Mouse (Mus musculus): ENCODE results near the gene Wfikkn1.
A peak's percentile ranks its signal among the peaks of the same experiment; 100 is the strongest.

Gene Wfikkn1

DNA sequence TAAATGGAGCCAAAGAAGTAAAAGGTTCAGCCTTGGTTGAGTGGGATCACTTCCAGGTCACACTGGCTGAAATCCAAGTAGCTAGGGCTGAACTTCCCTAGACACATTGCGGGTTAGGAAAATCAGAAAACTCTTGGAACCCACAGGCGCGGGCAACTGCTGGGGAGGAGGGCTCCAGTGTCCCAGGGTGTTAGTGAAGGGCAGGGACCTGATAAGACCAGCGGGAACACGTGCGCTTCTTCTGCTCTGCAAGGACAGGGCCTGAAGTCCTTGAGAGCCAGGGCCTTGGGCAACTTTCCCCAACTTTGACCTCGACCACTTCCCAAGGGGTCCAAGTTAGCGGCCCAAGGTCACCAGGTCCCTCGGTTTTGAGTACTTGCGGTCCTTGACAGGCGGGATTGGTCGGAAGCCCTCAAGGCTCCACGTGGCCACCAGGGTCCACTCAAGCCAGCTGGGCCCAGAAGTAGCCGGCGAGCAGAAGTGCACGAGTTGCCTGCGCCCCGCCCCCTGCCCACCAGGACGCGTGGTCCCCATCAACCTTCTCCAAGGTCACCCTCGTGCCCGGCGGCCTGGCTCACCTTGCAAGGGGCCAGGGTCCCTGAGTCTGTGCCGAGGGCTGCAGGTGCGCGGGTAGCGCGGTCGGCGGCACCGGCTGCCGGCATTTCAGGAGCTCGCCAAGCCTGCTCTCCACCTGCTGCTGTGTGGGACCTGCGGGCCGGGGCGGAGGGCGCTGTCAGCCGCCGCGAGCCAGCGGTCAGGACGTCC, 12.6 kb downstream of the Wfikkn1 start:
- DNase-seq, result no peak

DNA sequence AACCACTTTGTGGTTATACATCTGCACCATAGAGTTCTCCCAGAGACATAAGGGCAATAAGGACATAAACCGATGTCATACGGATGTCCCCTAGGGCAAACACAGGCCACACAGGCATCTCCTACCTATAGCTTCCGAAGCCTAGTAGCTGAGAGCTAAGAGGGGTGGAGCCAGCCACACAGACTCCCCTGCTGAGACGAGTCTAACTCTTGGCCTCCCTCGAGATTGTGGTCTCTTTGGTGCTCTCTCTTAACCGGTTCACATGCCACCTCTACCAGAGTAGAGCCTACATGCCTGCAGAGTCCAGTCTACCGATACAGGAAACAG, 13.2 kb downstream of the Wfikkn1 start:
- peak; percentile 45 for DNase-seq

DNA sequence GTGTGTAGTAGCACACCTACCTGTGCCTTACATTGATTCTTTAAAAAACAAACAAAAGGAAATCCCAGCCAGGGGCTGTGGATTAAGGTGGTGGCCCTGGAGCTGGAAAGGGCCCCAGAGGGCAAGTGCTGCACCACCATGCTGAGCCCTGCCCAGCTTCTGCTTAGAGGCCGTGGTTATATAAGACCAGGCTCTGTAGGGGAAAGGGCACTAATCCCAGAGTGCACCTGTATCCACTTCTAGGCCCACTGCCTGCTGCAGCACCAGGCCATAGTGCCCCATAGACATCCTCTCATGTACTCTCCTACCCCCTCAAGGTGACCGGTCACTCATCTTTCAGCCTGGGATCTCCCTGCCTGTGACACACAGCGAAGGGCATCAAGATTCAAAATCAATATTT, 14.5 kb downstream of the Wfikkn1 start:
- DNase-seq, result no peak

DNA sequence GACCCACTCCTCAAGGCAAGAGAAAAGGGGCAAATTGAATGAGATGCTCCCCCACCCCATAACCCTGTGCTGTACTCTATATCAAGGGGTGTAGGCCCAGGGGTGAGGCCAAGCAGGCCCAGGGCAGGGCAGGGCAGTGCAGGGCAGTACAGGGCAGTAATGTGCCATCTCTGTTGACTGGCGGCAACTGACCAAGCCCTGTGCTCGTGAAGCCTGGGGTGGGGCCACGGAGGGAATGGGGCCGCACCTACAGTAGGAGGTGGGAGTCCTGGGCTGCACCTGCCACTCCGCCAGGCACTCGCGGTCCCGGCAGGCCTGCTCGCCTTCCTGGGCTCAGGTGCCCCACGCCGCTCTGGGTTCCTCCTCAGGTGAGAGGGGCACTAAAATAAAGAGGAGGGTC, 15.4 kb downstream of the Wfikkn1 start:
- DNase-seq, result no peak

DNA sequence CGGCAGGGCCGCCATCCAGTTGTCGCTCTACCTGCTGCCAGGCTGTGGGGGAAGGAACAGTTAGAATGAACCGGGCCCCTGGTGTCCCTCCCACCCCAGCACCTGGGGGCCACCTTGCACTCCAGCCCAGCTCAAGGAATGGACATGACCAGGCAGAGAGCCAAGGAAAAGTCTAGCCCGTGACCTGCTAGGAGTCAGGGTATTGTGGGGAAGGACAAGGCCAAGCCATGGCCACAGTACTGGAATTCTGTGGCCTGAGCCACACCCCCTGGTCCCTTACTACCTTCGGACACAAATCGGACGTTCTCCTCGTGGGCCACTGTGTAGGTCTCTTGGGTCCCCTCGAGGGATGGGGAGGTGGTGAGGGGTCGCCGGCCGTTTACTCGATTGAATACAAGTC, 16.3 kb downstream of the Wfikkn1 start:
- no peak for DNase-seq

DNA sequence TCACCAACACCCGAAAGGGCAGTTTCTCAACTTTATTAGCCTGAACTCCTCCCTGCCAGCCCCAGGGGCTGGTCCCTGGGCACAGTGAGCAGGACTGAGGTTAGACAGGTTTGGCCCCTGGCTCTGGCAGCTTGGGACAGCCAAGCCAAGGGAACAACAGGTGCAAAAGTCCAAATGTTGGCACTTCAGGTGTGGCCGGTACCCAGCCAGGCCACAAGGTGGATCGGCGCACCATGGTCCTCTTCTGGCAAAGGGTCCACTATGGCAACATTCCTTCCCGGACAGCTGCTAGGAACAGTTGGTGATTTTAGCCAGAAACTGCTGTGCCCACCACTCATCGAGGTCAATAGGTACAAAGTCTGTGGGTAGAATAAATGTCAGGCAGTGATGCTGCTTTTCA, 17.0 kb downstream of the Wfikkn1 start:
- DNase-seq, result no peak

DNA sequence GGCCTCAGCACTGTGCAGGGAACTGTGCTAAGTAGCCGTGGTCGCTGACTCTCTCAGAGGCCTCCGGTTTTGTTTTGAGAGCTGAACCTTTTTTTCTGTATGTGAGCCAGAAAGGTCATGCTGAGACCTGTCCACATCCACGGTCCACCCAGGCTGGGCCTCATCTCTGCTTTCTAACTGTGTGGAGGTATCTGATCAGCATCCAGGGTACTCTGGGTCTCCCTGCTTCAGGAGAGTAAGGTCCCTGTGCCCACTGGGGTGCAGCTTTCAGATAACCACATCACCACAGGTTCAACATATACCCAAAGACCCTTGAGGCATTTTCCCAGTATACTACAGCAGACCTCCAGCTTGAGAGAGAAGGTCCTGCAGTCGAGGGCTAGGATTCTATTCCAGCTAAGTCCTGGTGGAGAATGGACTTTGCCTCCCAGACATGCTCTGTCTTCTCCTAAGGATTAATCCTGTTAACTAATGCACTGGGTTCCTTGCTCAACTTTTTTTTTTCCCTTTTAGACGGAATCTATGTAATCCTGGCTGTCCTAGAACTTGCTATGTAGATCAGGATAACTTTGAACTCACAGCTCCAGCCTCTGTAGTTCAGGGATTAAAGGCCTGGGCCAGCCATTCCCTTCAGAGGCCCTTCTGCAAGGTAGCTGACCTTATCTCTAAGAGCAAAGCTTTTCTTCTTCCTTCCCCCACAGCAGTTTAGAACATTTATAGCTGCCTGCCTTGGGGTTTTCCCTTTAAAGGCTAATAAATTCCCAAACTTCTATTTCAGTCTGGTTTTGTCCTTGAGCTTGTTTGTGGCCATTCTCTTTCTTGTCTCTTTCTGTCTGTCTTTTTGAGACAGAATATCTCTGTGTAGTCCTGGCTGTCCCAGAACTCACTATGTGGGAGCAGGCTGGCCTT, 18.7 kb downstream of the Wfikkn1 start:
- DNase-seq, result no peak

DNA sequence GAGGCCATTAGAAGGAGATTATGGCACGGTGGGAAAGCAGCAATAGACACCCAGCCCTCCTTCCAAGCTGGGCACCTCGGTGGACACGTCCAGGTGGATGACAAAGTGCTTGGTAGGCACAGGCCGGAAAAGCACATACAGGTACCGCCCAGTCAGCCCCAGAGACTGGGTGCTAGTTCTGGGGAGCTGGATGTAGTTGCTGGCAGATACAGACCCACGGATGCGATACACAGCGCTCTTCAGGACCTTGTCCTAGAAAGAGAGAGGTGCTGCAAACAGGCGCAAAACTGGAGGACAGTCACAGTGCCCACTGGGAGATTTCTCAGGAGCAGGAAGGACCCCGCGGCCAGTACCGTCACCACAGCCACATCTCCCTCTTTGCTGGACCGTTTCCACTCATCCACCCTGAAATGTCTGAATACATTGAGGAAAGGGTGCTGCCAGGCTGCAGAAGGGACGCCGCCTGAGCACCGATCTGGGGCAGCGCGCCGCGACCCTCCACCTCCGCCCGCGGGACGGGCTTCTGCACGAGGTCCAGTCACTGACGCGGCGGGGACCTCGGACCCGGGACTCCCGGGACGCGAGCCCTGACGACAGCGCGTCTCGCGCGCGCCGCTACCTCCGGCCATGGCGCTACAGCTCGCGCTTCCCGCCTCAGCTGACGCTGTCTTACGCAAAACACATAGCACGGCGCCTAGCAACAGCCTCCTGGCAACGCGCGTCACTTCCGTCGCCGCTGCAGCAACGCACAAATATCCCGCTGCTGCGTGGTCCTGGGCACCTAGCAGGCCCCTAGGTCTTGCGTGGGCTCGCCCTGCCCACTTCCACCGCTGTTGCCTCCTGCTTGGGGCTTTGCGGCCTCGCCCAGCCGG, 19.6 kb downstream of the Wfikkn1 start, which contains the start of gene Wdr90:
TSS of gene Wdr90 (minus strand) at position 670 of the 872 bp plus-strand sequence.
- peak; percentile 87 for DNase-seq

DNA sequence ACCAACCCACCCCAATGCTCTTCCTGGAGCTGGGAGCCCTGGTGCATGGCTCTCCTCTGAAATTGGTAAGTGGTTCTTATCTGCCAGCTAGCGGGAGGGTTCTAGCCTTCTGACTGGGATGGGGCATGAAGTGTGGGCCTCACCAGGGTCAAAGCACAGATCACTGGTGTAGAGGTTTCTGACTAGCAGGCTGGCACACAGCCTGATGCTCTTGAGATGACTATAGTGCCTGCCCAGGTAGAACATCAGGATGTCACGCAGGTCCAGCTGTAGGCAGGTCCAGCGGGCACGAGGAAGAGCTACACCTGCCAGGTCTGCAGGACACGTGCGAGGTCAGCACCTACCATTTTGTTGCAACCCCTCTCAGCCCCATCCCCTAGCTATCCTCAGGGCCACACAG, 20.4 kb downstream of the Wfikkn1 start:
- no peak for DNase-seq

DNA sequence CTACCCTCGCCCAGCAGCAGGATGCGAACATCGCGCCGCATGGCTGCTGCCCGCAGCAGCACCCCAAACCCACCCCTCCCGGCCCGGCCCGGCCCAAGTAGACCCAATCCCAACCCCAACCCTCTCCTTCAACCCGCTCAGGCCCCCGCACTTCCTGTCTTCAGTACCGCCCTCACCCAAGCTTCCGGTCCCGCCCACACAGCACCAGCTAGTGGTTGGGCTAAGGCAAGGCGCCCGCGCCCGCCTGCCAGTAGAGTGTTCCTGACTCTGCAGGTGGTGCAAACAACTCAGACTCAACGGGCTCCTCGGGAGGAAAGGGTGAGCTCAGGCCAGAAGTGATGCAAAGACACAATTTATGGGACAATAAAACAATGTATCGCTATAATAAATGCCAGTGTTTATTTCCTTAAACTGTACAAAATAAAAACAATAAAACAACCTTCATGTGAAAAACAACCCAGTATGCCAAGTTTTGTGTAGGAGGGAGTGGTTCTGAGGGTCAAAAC, 36.2 kb downstream of the Wfikkn1 start, which contains the start of gene Rhot2:
TSS of gene Rhot2 (minus strand) at position 456 of the 506 bp plus-strand sequence.
- peak; percentile 97 for DNase-seq

DNA sequence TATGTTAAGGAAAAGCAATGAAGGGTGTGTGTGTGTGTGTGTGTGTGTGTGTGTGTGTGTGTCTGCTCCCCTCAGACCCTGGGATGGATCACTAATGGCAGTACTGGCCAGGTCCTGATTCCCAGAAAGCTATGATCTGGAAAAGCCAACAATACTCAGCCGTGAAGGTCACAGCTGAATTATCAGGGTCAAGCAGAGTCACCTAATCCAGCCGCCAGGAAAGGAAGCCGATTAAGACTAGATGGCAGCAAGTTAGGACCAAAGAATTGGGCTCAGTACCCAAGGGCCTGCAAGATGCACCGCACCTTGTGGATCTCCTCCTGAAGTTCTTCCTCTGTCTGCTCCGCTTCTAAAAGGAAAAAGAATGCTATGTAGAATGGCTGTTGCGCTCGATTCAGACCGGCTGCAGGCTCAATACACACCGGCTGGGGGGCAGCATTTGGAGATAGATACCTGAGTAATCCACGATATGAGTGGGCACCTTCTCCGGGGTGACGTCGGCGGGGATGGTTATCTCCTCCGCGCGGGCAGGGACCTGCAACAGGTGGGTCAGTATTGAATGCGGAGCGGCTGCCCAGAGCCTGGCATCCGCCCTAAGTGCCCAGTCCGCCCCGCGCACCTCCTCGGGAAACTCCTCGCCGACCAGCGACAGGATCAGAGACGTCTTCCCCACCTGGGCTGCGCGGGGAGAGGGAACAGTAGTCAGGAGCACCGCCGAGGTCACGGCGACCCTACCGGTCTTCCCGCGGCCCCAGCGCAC, 36.8 kb downstream of the Wfikkn1 start:
- DNase-seq, result no peak

DNA sequence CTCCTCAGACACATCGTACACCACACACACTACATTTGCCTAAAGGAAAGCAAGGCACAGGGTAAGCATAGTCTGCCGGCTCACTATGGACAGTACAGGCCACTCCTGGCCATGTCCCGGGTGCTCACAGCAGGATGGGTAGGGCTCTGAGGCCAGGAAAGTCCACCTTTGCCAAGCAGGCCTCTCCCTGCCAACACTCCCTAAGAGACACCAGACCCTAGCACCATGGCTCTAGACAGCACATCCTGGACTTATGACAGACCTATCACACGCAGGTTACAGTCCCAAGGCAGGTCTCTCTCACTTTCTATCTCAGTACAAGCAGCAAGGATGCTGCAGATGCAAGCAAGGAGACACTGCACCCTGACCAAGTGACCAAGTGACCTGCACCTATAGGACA, 37.5 kb downstream of the Wfikkn1 start:
- no peak for DNase-seq

DNA sequence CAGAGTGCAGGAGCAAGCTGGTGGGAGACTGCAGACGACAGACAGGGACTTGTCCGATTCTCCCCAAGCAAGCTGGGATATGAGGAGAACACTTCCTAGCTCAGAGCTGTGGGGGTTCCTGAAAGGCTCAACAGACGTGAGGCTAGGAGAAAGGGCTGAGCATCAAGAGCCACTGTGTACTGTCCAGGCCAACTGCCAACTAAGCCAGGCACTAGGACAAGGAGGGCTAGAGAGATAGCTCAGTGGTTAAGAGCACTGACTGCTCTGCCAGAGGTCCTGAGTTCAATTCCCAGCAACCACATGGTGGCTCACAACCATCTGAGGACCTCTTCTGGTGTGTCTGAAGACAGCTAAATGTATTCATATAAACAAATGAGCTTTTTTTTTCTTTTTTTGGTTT, 38.1 kb downstream of the Wfikkn1 start:
- no peak for DNase-seq

DNA sequence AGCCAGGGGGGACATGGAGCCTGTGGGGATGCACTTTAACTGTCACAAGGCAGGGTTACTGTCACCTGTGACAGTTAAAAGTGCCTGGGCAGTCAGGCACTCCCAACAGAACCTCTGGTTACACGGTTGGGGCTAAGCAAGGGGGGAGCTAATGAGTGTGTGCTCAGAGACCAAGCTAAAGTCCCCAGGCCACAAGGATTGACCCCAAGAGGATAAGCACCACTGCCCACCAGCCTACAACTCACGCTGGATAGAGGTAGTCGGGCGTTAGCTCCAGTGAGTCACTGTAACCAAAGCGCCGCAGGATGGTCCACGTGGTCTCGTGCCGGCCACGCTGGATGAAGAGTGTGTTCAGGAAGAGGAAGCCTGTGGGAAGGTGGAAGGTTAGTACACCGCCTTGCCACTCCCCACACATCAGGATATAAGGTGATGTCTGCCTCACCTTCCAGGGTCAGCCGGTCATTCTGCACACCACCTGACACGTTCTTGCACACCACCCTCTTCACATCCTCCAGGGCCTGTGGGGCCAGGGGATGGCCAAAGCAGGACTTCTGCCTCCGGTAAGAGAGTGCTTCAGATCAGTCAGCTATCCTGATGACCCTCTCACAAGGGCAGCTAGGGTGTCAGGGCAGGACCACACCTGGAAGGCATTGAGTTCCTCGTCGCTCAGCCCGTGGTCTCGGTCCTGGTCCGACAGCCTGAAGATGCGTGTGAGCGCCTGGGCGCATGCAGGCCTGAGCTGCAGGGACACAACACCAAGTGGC, 39.4 kb downstream of the Wfikkn1 start, which contains the start of gene Gm20683:
TSS of gene Gm20683 (minus strand) at position 647 of the 764 bp plus-strand sequence.
- DNase-seq, result no peak

DNA sequence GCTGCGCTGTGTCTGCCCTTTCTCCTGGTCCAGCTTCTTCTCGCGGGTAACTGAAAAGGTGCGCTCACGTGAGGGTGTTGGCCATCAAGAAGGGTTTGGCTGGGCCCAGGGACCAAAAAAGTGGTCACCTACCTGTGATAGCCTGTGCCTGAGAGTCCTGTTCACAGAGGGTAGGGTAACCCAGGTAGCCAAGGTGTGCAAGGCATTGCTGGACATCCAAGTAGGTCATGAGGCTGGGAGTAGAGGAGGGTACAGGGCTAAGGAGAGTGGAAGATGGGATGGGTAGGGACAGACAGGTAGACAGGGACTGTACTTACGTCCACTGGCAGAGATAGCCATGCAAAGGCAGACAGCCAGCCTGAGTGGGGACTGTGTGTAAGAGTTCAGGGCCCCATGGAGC, 40.1 kb downstream of the Wfikkn1 start:
- DNase-seq, result no peak

DNA sequence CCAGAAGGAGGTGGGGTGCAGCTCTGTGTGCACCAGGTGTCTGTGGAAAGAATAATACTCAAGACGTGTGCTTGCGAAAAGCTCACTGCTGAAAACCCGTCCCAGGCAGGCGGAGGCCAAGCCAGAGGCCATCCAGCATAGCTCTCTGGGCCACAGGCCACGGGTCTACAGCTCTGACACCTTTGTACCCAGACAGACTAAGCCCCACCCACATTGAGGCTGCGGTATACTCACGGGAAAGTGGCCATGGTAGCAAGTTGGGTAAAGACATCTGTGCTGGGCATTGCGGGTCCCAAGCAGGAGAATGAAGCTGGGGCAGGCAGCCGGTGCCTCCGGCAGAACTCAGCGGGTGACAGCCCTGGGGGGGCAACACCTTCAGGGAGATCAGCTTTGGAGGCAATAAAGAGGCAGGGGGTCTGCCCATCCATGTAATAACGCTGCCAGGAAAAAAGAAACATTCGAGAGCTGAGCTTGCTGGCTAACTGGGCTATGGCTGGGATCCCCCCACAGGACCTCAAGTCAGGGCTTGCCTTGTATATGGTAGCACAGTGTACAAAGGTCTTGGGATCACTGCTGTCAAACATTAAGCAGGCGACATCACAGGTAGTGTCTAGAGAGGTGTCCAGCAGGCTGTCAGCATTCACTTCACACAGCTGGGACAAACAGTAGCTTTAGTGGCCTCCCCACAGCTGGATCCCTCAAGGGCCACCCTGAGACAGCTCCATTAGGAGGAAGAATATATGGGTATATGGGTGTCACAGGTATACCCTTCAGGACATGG, 41.0 kb downstream of the Wfikkn1 start:
- no peak for DNase-seq

DNA sequence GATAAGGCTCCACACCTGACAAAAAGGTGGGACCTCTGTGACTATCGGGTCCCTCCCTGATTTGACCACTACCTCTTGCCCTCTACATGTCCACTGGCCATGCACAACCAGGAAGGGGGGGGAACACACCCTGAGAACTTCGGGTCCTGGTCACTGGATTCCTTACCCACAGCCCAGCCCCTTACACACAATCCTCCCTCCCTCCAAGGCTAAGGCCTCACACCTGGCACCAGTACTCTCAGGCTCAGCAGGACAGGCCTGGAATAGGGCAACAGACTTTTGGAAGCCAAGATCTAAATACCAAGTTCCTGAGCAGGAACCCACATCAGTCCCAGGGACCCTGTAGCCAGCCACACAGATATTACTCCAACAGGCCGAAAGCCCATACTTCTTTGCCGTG, 41.8 kb downstream of the Wfikkn1 start:
- DNase-seq, result no peak

DNA sequence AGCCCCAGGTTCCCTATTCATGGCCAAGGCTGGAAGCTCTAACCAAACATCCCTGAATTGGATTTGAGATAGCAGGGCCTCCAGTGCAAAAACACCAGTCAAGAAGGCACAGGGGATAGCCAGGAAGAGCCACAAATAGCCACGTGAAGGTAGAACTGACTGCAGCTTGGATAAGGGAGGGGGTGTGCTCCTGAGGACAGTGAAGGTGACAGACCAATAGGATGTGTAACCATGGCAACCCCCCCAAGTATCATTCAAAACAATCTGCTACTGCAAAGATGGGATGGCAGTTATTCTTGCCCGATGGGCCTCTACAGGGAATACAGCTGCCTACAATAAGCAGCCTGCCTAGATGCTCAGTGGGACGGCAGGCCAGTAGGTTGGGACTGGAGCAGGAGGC, 43.1 kb downstream of the Wfikkn1 start:
- no peak for DNase-seq

DNA sequence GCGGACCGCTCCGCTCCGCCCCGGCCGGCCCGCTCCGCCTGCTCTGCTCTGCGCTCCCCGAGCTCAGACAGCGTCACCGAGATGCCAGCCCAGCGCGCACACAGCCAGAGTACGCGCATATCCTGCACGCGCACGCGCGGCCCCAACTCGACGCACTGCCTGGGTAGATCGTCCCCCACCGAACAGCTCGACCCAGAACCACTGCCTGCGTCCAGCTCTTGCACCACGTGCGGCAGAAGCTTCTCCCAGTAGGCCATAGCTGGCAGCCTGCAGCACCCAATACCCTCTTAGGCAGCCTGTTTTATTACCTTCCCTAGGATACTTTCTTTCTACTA, 43.6 kb downstream of the Wfikkn1 start, which contains the start of gene Rhbdl1:
TSS of gene Rhbdl1 (minus strand) at position 220 of the 335 bp plus-strand sequence.
- peak; percentile 47 for DNase-seq

DNA sequence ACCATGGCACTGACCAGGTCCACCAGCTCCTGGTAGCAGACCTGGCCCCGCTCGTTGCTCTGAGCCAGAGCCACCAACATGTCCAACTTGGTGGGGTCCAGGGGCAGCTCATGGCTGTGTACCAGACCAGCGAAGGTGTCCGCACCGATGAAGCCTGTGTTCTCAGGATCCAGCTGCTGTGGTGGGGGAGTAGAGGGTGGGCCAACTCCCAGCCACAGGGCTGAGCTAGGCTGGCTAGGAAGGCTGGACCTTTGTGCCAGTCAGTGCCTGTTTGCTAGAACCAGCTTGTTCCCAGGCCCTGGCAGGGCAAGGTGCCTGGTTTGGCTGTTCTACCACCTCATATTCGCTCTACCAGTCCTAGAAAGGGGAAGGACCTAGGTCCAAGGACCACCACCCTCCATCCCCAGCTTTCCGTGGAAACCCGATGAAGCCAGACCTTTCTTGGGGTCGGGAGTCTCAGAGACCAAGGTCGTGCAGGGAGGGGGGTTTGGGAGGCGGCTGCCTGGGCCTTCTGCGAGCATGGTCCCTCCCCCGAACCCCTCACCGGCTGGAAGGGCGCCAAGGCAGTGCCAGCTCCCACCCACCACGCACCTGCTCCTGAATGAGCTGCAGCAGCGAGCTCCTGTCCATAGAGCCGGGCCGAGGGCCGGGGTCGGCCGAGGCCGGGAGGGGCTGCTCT, 44.1 kb downstream of the Wfikkn1 start:
- DNase-seq, result peak; percentile 34
